Mouse (Mus musculus) adrenal gland, postnatal 10 days (tissue): ENCODE data around the gene Aamp. TPM values are rescaled to one million over a fixed set of nuclear protein-coding genes. Genes with fewer than 3 reads are reported as not detected.
"Not testable (repeated sequence)": the region's sequence is repeated elsewhere in the genome, so short reads cannot be mapped to it uniquely, and the experiment has no call there.

Source experiments
- DNase-seq: peaks from one replicate; pipeline ENCODE4 v3.0.0; 2021; ENCODE audit warnings: mixed read lengths
- long read RNA-seq, 2 experiments: library from polyadenylated mRNA; stranded (forward); transcript quantifications; one replicate each; pipeline ENCODE4 v2.0.0; 2021
- total RNA-seq, 2 experiments: library from RNA; stranded (reverse); gene quantifications; 2 replicates each; pipeline ENCODE4 v1.2.3; 2021

Gene Aamp
- 100 to 1,000 TPM; 151 to 159 TPM for total RNA-seq
- long read RNA-seq, experiment 1, transcript Aamp-202 (11 exons, 1,756 nt), result minor isoform, 45 of 664 reads
- long read RNA-seq, experiment 1, transcript Aamp-201 (11 exons, 1,817 nt), result major isoform, 406 of 664 reads
- long read RNA-seq, experiment 1, partial matches to known transcripts, result 39 of 664 reads
- long read RNA-seq, experiment 1, other reads (novel, unspliced or antisense), result 174 of 664 reads
- long read RNA-seq, experiment 2, transcript Aamp-202 (11 exons, 1,756 nt), result minor isoform, 24 of 401 reads
- long read RNA-seq, experiment 2, transcript Aamp-201 (11 exons, 1,817 nt), result major isoform, 256 of 401 reads
- long read RNA-seq, experiment 2, partial matches to known transcripts, result 23 of 401 reads
- long read RNA-seq, experiment 2, other reads (novel, unspliced or antisense), result 98 of 401 reads

- DNase-seq, result peak; percentile 99
These were observed at the start of gene Aamp, which contains the start of gene Pnkd for GRCm38 (mm10) chr1:74284543-74285160. Aamp (minus strand) TSS chr1:74284738. Pnkd (plus strand) TSS chr1:74284930.

GRCm38 (mm10) chr1:74332930-74333329 lies 48.4 kb upstream of the Aamp start:
- DNase-seq, result no peak

GRCm38 (mm10) chr1:74332241-74332763 lies 47.8 kb upstream of the Aamp start:
- DNase-seq, result peak; percentile 98

- DNase-seq, result peak; percentile 48
These were observed 46.6 kb upstream of the Aamp start for GRCm38 (mm10) chr1:74331046-74331681.

- no peak for DNase-seq
These were observed 45.4 kb upstream of the Aamp start for GRCm38 (mm10) chr1:74329899-74330431.

- not testable (repeated sequence) for DNase-seq
These were observed 42.4 kb upstream of the Aamp start for GRCm38 (mm10) chr1:74326916-74327315.

- no peak for DNase-seq
These were observed 36.9 kb upstream of the Aamp start for GRCm38 (mm10) chr1:74321396-74321795.

- no peak for DNase-seq
These were observed 34.2 kb upstream of the Aamp start for GRCm38 (mm10) chr1:74318711-74319110.

GRCm38 (mm10) chr1:74316114-74316827 lies 31.7 kb upstream of the Aamp start:
- no peak for DNase-seq

- DNase-seq, result no peak
These were observed 30.3 kb upstream of the Aamp start for GRCm38 (mm10) chr1:74314796-74315195.

- peak; percentile 74 for DNase-seq
These were observed 28.6 kb upstream of the Aamp start for GRCm38 (mm10) chr1:74313049-74313692.

GRCm38 (mm10) chr1:74309767-74310166 lies 25.2 kb upstream of the Aamp start:
- no peak for DNase-seq

- DNase-seq, result no peak
These were observed 23.7 kb upstream of the Aamp start for GRCm38 (mm10) chr1:74308001-74308964.

- no peak for DNase-seq
These were observed 22.6 kb upstream of the Aamp start for GRCm38 (mm10) chr1:74307146-74307545.

GRCm38 (mm10) chr1:74305522-74305921 lies 21.0 kb upstream of the Aamp start, which contains the start of gene Tmbim1:
Tmbim1 (minus strand) TSS chr1:74305622.
- DNase-seq, result no peak

- DNase-seq, result no peak
These were observed 20.4 kb upstream of the Aamp start for GRCm38 (mm10) chr1:74304946-74305345.

GRCm38 (mm10) chr1:74304339-74304790 lies 19.8 kb upstream of the Aamp start:
- no peak for DNase-seq

- DNase-seq, result peak; percentile 89
These were observed 19.2 kb upstream of the Aamp start for GRCm38 (mm10) chr1:74303509-74304338.

GRCm38 (mm10) chr1:74302835-74303234 lies 18.3 kb upstream of the Aamp start:
- no peak for DNase-seq
